In the genomic region with DNA sequence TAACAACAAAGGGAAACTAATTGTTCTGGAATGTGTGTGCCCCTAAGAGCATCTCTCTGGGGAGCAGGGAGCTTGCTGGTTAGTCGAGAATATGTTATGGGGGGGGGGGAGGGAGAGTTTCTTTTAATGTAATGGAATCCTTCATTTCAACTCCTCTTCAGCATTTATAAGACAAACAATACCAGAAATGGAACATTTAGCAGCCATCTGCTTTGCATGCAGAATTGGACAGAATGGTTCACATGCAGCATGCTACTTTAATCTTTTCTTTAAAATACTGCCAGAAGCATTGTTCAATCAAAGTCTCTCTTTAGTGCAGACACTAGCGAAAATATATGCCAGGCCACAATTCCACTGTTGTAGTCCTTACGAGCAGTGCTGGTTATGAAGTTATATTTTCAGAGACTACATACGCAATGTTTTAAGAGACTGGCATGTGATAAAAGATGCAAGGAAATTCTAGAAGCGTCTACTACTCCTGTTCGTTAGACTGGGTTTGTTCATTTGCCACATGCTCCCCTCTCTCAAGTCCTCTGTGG, we compare ENCODE assay signal across 16 mouse cellular contexts.
DNase-seq lines count a peak whose midpoint lies in the region; ATAC-seq lines count a peak whose summit lies in the region.
"Had no signal": no experiment of that assay in that cellular context is flagged by ENCODE, and none has a peak within 500 bp of the region (broad histone marks: within the 10 kb centered on the region; RNA-seq: fewer than 3 reads in every experiment).

No protein-coding gene starts in this region.

- no peaks in the 10 kb centered on the region for H3K9me3 ChIP-seq in embryonic facial prominence, embryonic 11.5 days (replicated peaks; ENCODE audit: control insufficient read depth, low read length)
- no peaks in the 10 kb centered on the region for H3K9me3 ChIP-seq in embryonic facial prominence, embryonic 10.5 days
- no peaks in the 10 kb centered on the region for H3K9me3 ChIP-seq in midbrain, embryonic 10.5 days (replicated peaks)
- H3K9me3 ChIP-seq in midbrain, embryonic 13.5 days = no peaks in the 10 kb centered on the region
- H3K9me3 ChIP-seq: embryonic facial prominence, embryonic 12.5 days; hindbrain, embryonic 12.5 days had no signal

- H3K27ac ChIP-seq in embryonic facial prominence, embryonic 11.5 days (replicated peaks; ENCODE audit: low read depth, low read length) = no peak overlapping the region
- H3K27ac ChIP-seq in embryonic facial prominence, embryonic 10.5 days (replicated peaks) = no peak overlapping the region
- 0 out of 2 replicates have a peak overlapping the region, but pooled peaks have one; percentile 9 for H3K27ac ChIP-seq in midbrain, embryonic 10.5 days (replicated peaks)
- no peak overlapping the region for H3K27ac ChIP-seq in midbrain, embryonic 13.5 days
- H3K27ac ChIP-seq: embryonic facial prominence, embryonic 12.5 days; heart, embryonic 13.5 days; hindbrain, embryonic 12.5 days; hindbrain, postnatal 0 days had no signal

- no peak overlapping the region for H3K4me2 ChIP-seq in embryonic facial prominence, embryonic 11.5 days (ENCODE audit: low read depth, low read length)
- no peak overlapping the region for H3K4me2 ChIP-seq in midbrain, embryonic 13.5 days (replicated peaks)
- H3K4me2 ChIP-seq: embryonic facial prominence, embryonic 12.5 days; heart, embryonic 13.5 days; hindbrain, embryonic 12.5 days had no signal

- H3K4me1 ChIP-seq in embryonic facial prominence, embryonic 11.5 days (ENCODE audit: control insufficient read depth, insufficient read depth, low read length) = no peaks in the 10 kb centered on the region
- peaks cover 9% of the 10 kb centered on the region for H3K4me1 ChIP-seq in embryonic facial prominence, embryonic 10.5 days
- peaks cover 27% of the 10 kb centered on the region for H3K4me1 ChIP-seq in midbrain, embryonic 10.5 days
- H3K4me1 ChIP-seq in midbrain, embryonic 13.5 days (replicated peaks) = peaks cover 16% of the 10 kb centered on the region

- no peak overlapping the region for H3K9ac ChIP-seq in embryonic facial prominence, embryonic 11.5 days (replicated peaks; ENCODE audit: low read length)
- no peak overlapping the region for H3K9ac ChIP-seq in midbrain, embryonic 13.5 days (replicated peaks)
- H3K9ac ChIP-seq: embryonic facial prominence, embryonic 12.5 days; hindbrain, embryonic 12.5 days had no signal

- peak; percentile 18 for DNase-seq in embryonic facial prominence, embryonic 11.5 days (ENCODE audit: low spot score)
- no peak for DNase-seq in embryonic facial prominence, embryonic 10.5 days (ENCODE audit: low spot score)
- DNase-seq in frontal cortex, postnatal 25 days (ENCODE audit: low spot score in 2 of 2) = no peak
- DNase-seq in midbrain, embryonic 10.5 days (ENCODE audit: low spot score) = no peak
- DNase-seq in mesoderm, embryonic 11.5 days (ENCODE audit: low read depth, low spot score) = peak; percentile 44
- no peak for DNase-seq in testis, postnatal 10 days (ENCODE audit: low spot score)
- DNase-seq: adrenal gland, postnatal 10 days; gastrocnemius, postnatal 14 days; heart, postnatal 36 days; kidney, adult 11 months had no signal

- no peaks in the 10 kb centered on the region for H3K36me3 ChIP-seq in embryonic facial prominence, embryonic 11.5 days (replicated peaks; ENCODE audit: control insufficient read depth, insufficient read depth, low read depth, low read length)
- no peaks in the 10 kb centered on the region for H3K36me3 ChIP-seq in embryonic facial prominence, embryonic 10.5 days (replicated peaks)
- H3K36me3 ChIP-seq in midbrain, embryonic 10.5 days = no peaks in the 10 kb centered on the region
- no peaks in the 10 kb centered on the region for H3K36me3 ChIP-seq in midbrain, embryonic 13.5 days
- H3K36me3 ChIP-seq: embryonic facial prominence, embryonic 12.5 days; heart, embryonic 13.5 days; hindbrain, embryonic 12.5 days had no signal

- 65% methylated on average over 6 of the region's 6 CpGs for WGBS in embryonic facial prominence, embryonic 11.5 days
- WGBS in embryonic facial prominence, embryonic 10.5 days = 67% methylated on average over 6 of the region's 6 CpGs
- 72% methylated on average over 6 of the region's 6 CpGs for WGBS in midbrain, embryonic 10.5 days
- 56% methylated on average over 6 of the region's 6 CpGs for WGBS in midbrain, embryonic 13.5 days

- H3K4me3 ChIP-seq in embryonic facial prominence, embryonic 11.5 days (ENCODE audit: low read depth, low read length) = no peak overlapping the region
- H3K4me3 ChIP-seq in embryonic facial prominence, embryonic 10.5 days = no peak overlapping the region
- H3K4me3 ChIP-seq in midbrain, embryonic 10.5 days = no peak overlapping the region
- no peak overlapping the region for H3K4me3 ChIP-seq in midbrain, embryonic 13.5 days (replicated peaks)
- H3K4me3 ChIP-seq: embryonic facial prominence, embryonic 12.5 days; heart, embryonic 13.5 days; hindbrain, embryonic 12.5 days had no signal

- no peaks in the 10 kb centered on the region for H3K27me3 ChIP-seq in embryonic facial prominence, embryonic 11.5 days (ENCODE audit: control insufficient read depth, insufficient read depth, low read length)
- peaks cover 15% of the 10 kb centered on the region for H3K27me3 ChIP-seq in embryonic facial prominence, embryonic 10.5 days (replicated peaks; ENCODE audit: low read depth, poor library complexity, severe bottlenecking)
- peaks cover 34% of the 10 kb centered on the region for H3K27me3 ChIP-seq in midbrain, embryonic 10.5 days (ENCODE audit: low read depth, poor library complexity, severe bottlenecking)
- H3K27me3 ChIP-seq in midbrain, embryonic 13.5 days = peaks cover 8% of the 10 kb centered on the region; the same call in 1 of the 2 replicates
- H3K27me3 ChIP-seq: embryonic facial prominence, embryonic 12.5 days; heart, embryonic 13.5 days had no signal

- ATAC-seq in embryonic facial prominence, embryonic 11.5 days (replicated peaks; ENCODE audit: insufficient number of reproducible peaks, low FRiP score, low TSS enrichment, low read depth) = no peak
- 0 out of 2 replicates have a peak, but pooled peaks have one; percentile 14 for ATAC-seq in frontal cortex, adult (ENCODE audit: low TSS enrichment)
- no peak for ATAC-seq in midbrain, embryonic 13.5 days

Comparison
In these comparisons a context has a peak if more than half of its experiments do, and no peak if none do; other contexts are left out.
1. DNase-seq: peak in embryonic facial prominence, embryonic 11.5 days (single experiment) and mesoderm, embryonic 11.5 days (single experiment); none in embryonic facial prominence, embryonic 10.5 days (single experiment), frontal cortex, postnatal 25 days (0 of 2), midbrain, embryonic 10.5 days (single experiment) and testis, postnatal 10 days (single experiment).